Mouse (Mus musculus): ENCODE data around the gene Prkra. TPM values are rescaled to one million over a fixed set of nuclear protein-coding genes. Genes with fewer than 3 reads are reported as not detected.
"Not testable (repeated sequence)": the region's sequence is repeated elsewhere in the genome, so short reads cannot be mapped to it uniquely, and the experiment has no call there.

Prkra gene
- total RNA-seq, 2 experiments from 2014 or later, result 14.5 to 29.5 TPM

DNA sequence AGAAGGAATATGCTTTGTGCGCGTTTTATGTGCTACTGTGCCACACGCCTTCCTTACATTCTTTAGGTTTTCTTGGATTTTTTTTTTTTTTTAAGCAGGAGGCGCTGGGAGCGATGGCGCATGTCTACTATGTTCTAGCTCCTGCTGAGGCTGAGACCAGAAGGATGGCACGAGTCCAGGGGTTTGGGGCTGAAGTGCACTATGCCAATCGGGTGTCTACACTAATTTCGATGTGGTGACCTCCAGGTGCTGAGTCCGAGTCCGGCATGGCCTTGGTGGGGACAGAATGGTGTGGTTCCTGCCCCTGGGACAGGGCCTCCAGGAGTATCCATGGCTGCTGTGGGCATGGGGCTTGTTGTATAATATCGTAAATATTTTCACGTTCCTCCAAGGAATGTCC is 10.7 kb upstream of the Prkra start:
- no peak for ATAC-seq (ENCODE audit: poor library complexity, severe bottlenecking)

DNA sequence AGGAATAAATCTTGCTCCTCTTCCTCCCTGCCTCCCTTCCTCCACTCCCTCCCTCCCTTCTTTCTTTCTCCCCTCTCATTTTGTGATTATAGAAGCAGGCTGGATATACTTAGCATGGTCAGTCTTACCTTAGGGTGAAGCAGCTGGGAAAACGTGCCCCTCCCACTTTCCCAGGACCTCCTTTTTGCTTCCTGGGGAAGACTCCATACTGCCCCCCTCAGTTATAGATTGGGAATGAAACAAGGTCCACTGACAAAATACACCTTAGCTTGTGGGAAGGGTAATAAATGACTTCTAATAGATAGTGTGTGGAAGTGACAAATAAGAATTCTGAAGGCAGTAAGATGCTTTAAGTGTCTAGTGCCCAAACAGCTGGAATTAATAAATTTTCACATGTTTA is 8.2 kb upstream of the Prkra start:
- no peak for ATAC-seq (ENCODE audit: poor library complexity, severe bottlenecking)

DNA sequence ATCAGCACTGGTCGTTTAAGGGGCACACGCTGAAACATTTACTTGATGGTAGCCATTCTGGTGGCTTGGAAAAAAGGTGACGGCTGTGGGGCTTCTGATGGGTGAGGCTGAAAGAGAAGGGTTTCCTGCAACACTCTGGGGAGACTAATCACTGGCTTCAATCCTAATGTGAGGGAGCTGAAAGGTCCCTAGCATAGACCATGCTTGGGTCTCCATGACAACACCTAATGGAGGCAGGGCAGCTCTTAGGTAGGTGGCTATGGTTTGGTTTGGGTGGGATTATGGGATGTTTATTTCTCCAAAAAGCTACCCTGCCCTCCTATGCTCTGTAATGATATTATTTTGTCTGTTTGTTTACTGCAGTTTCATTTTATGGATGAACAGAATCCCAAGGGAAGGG is 7.6 kb upstream of the Prkra start:
- no peak for ATAC-seq (ENCODE audit: poor library complexity, severe bottlenecking)

DNA sequence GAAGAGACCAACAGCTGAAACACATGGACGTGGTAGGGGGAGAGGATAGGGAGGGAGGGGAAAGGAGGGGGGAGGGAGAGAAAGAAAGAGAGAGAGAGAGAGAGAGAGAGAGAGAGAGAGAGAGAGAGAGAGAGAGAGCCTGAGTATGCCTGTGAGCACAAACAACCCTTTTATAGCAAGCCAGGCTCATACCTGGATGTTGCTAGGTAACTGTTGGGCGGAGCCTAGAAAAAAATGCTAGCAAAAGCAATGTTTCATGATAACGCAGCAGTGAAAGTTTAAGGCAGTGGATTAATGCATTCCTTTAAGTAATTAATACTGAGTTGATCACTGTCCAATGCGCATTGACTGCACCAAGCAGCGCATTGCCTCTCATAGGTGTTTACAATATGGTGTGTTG is 6.8 kb upstream of the Prkra start:
- no peak for ATAC-seq (ENCODE audit: poor library complexity, severe bottlenecking)

DNA sequence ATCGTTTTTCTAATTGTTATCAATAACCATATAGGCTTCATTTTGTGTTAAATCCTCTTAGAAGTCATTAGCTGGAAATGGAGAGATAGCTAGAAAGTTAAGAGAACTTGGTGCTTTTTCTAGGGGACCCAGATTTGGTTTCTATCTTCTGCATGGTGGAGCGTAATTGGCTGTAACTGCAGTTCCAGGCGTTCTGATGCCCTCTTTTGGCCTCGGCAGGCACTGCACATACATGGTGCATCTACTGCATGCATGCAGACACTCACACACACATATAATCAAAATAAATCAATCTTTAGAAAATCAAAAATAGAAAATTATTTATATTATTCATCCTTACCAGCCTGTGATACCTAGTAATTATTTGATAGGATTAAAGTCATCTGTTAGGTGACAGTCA is 5.3 kb upstream of the Prkra start:
- no peak for ATAC-seq (ENCODE audit: poor library complexity, severe bottlenecking)

DNA sequence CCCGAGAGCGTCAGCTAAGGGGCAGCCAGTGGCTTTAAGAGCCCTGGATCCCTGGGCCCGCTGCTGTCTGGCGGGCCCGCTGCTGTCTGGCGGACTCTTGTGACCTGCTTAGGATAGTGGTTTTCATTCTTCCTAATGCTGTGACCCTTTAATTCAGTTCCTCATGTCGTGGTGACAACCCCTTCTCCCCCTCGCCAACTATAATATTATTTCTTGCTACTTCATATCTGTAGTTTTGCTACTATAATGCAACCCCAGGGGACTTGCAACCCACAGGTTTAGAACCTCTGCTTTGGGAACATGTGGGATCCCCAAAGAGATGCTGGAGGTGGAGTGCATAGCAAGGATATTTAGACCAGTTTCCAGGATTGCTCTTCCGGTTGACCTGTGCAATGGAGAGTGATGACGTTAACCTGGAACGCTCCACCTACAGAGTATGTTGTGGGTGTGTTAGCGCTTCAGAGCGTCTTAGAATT is 889 bp upstream of the Prkra start:
- no peak for ATAC-seq (ENCODE audit: poor library complexity, severe bottlenecking)

DNA sequence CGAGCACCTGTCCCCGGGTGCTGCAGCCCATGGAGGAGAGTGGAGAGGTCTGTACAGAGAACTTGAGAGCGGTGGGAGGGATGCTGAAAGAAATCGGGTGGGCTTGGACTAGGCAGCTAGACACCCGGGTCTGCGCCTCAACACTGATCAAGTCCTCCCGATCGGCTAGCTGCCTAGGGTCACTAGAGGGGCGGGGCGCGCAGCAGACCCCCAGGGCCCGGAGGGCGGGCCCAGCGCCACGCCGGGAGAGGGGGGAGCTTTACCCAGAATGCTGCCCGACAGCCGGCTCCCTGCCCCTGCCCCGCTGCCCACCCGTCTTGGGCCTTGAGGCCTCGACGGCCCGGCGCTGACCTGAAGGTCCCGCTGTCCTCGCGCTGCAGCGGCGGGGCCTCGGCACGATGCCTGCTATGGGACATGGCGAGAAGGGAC is 360 bp downstream of the Prkra start:
- peak; percentile 9; the same call in 1 of the 2 replicates for ATAC-seq (ENCODE audit: poor library complexity, severe bottlenecking)

DNA sequence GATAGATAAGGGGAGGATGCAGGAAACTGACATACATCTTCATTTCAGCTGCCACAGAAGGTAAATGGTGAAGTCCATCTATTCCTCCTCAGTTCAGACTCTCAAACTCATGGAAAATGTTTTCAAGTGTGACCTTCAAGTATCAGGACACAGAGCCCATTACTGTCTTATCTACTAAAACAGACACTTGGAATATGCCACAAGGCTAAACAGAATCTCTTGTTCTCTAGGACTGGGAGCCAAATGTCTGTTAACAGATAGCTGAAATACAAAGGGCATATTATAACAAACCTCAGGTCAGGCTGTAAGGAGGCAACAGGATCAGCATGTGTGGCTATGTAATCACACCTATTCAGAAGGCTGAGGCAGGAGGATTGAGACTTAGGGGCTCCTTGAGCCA is 4.0 kb downstream of the Prkra start:
- ATAC-seq (ENCODE audit: poor library complexity, severe bottlenecking), result no peak

DNA sequence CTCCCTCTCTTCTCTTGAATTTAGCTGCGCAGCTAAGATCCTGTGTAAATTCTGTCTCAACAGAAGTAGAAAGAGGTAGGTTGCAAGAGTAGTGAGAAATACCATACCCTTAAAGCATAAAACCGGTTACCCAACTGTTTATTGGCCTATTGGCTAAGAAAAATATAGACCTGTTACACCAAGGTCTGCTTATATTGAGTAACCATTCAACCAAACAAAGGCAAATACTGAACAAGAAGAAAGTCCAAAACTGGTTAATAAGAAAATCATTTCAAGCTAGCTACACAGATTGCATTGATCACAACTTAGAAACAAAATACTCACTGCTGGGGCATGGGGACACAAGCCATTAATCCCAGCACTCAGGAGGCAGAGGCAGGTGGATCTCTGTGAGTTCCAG is 8.2 kb downstream of the Prkra start:
- ATAC-seq (ENCODE audit: poor library complexity, severe bottlenecking), result no peak

DNA sequence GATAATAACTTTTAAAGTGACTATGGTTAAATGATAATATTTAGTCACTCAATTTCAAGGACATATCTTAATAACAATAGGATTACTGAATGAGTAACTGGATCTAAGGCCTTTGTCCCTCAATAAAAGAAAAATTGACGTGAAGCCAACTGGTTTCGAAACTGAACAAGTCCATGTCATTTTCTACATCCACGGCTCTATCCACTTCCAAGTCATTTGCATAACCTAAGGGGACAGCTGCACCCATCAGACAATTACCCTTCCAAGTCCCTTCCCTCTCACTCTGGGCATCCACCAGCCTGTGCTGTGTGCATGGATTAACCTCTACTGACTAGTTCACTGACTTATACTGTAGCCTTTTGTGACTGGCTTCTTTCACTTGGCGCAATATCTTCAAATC is 16.2 kb downstream of the Prkra start:
- ATAC-seq (ENCODE audit: poor library complexity, severe bottlenecking), result no peak

DNA sequence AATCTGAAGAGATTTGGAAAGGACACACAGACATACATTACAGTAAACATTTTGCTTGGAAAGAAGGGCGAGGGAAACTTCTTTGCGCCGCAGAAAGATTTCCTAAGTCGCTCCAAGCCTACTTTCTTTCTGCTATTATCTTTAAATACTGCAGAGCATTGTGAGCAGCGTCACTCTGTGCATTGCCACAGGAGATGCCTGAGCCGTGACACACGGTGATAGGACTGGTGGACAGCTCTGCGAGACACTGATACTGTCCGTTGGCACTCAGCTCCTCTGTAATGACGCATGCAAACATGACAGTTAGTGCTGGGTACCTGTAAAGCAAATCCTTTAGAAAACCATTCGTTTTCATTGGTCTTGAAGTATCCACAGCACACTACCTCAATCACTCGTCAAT is 17.5 kb downstream of the Prkra start:
- no peak for ATAC-seq (ENCODE audit: poor library complexity, severe bottlenecking)

DNA sequence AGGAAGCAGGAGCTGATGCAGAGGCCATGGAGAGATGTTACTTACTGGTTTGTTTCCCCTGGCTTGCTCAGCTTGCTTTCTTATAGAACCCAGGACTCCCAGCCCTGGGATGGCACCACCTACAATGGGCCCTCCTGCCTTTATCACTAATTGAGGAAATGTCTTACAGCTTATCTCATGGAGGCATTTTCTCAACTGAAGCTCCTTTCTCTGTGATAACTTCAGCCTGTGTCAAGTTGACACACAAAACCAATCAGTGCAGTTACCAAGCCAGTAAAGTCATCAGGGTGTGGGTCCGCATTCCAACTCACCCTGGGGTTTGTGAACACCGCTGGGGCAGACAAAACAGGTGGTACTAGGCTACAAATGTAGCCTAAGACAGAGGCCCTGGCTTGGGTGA is 25.5 kb downstream of the Prkra start:
- ATAC-seq (ENCODE audit: poor library complexity, severe bottlenecking), result not testable (repeated sequence)

DNA sequence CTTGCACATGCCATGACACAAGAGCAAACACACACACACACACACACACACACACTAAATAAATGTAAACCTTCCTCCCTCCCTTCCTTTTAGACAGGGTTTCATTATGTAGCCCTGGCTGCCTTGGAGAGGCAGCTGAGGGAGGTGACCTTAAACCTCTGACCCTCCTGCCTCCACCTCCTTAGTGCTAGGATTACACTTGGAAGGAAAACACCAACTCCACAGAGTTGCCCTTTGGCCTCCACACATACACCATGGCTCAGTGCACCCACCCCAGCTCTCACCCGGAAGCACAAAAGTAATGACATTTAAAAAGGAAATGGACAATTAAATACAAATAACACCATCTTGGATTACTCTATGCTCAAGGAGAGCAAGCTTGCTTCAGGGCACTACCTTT is 26.1 kb downstream of the Prkra start:
- ATAC-seq (ENCODE audit: poor library complexity, severe bottlenecking), result no peak

DNA sequence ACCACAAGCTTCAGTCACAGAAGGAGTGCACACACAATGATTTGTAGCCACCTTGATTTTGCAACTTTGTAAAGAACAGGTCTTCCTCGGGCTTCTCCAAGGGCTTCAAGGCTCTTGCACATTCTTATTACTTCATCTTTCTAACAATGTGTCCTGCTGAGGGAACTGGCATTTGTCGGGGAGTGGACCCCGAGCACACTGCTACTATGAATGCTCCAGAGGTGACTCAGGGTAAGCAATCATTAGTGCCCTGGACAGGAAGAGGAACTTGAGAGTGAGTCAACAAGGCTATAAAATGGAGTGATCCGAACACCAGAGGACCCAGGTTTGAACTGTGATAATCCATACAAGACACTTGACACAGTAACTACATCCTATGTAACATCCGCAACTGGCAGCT is 27.6 kb downstream of the Prkra start:
- ATAC-seq (ENCODE audit: poor library complexity, severe bottlenecking), result no peak

DNA sequence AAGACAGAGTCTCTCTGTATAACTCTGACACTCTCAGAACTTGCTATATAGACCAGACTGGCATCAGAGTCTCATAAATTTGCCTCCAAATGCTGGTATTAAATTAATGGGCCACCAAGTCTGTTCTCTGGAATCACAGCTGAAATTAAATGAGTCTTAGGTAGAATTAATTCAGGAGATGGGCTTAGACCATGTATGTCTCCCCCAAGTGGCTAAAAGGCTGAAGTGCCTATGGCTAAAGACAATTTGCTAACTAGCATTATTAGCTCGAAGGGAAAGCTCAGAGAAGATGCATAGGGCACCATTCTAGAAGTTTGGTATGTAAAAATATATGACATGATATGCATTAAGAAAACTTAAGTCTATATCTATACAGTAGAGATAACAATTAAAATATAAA is 29.7 kb downstream of the Prkra start:
- ATAC-seq (ENCODE audit: poor library complexity, severe bottlenecking), result 0 out of 2 replicates have a peak, but pooled peaks have one; percentile 43

DNA sequence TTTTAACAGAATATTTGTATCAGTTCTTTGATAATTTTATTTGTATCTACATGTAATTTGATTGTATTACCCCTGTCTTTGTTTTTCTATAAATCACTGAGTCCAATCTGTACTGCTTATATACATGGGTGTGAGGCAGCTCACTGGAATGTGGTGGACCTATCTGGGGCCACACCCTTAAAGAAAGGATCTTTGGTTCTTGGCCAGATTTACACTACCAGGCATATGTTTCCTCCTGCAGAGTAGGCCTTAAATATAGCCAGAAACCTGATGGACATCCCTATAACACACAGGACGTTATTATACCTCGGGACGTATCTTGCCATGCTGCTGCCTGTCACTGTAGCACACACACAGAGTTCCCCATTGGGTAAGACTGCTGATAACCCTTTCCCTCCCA is 35.8 kb downstream of the Prkra start:
- no peak for ATAC-seq (ENCODE audit: poor library complexity, severe bottlenecking)

DNA sequence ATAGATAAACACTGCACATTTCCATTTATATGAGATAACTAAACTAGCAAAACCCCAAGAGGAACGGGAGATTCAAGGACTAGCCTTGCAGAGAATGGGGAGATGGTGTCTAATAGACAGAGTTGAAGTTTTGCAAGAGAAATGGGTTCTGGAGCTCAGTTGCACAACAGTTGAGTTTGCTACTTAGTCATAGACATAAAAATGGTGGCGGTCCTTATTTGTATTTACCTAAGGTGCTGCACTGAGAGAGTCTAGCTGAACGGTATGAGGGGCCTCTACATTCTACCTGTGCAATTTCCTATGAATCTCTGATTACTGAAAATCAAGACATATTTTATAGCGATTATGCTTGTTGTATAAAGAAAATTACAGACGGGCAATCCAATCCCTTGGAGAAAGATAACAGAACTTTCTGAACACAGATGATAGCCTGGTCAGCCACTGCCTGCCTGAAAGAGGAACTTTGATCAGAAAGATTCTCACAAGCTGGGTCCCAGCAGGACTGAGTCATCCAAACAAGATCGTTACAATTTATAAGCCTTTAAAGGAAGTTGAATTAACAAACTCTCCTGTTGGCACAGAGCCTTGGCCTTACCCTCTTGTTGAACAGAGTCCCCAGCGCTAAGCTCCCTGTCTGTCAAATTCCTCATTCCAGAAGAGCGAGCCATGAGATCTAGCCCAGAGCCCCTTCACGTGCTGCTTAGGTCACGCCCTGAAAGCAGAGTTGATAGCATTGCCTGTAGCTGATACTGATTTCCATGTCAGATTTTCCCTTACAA is 37.3 kb downstream of the Prkra start:
- peak; percentile 92 for ATAC-seq (ENCODE audit: poor library complexity, severe bottlenecking)

DNA sequence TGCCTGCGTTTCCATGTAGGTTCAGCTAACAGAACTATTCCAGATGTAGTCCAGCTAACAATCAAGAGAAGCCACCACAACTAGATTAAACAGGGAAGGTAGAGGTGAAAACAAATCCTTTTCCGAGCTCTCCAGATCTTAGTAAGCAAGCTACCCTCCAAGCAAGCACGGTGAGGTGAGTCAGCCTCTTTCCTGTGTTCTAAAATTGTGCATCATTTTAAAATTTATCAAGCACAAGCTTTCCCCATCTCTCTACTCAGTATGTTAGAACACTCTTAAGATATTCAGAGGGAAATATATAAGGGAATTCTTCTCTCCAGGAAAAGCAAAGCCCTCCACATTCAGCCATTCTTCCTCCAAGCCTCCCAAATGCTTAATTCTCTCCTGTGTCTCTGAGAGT is 41.1 kb downstream of the Prkra start:
- no peak for ATAC-seq (ENCODE audit: poor library complexity, severe bottlenecking)

DNA sequence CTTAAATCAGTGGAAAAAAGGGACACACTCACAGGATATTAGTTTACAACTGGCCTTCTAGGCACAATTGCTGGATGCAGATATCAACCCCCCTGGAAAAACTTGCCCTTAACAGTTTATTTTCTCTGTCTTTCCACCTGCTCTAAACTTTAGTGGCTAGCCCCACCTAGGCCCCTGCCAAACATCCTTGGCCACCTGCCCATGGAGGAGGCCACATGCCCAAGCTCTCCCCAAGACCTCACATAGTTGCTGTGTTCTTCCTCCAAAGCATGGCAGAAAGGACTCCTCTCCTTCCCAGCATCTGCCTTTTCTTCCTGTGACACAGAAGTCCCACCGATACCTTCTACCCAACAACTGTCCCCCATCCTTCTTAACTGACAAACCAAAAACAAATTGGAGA is 45.6 kb downstream of the Prkra start:
- ATAC-seq (ENCODE audit: poor library complexity, severe bottlenecking), result no peak

DNA sequence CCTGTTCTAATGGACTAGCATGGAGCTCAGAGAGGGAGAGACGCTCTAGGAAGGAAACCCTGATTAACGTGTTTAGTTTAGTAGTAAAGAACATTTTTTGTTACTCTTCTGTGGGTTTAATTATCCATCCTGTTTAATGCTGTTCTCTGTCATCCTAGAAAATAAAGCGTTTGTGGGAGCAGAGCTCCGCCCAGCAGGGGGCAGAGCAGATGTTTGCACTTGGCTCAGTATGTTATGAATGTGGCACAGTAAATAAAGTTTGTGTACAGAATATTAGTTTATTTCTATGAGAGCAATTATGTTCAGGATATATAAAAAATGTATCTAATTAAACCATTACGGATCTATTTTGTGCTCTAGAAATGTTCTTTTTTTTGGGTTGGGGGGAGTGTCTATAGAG is 48.6 kb downstream of the Prkra start:
- peak; percentile 47; the same call in 1 of the 2 replicates for ATAC-seq (ENCODE audit: poor library complexity, severe bottlenecking)

DNA sequence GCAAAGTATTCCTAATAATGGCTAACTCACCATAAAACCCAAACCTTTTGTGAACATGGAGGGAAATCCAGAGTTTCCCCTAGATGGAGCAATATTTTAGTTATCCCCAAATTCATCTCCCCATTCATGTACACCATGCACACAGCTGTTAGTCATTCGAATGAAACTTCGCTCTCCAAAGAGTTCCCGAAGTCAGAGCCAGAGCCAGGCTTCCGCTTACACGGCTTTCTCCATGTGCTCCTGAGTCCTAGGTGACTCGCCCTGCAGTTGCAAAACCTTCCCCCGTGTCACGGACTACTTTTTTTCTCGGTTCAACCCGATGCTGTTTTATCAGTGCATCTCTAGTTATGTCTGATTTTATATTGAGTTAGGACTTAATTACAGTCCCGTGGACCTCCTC is 50.3 kb downstream of the Prkra start:
- ATAC-seq (ENCODE audit: poor library complexity, severe bottlenecking), result no peak

DNA sequence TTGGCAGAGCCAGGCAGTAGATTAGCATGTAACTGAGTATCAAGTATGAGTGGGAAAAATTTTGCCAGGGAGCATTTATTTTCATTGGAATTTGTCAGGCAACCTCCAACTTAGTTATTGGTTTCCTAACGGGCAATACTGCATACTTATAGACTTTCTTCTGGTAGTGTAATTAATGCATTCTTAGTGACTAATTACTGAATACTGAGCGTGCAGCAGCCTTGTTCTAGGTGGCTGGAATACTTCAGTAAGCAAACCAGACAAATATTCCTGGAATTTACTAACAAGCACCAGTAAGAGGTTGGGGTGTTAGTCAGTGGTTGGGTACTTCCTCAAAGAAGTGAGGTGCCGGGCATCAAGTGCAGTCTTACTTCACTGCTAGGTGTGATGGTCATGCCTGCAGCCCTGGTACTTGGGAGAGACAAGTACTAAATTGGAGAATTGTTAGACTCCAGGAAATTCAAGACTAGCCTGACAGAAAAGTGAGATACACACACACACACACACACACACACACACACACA is 55.4 kb downstream of the Prkra start:
- ATAC-seq (ENCODE audit: poor library complexity, severe bottlenecking), result no peak

DNA sequence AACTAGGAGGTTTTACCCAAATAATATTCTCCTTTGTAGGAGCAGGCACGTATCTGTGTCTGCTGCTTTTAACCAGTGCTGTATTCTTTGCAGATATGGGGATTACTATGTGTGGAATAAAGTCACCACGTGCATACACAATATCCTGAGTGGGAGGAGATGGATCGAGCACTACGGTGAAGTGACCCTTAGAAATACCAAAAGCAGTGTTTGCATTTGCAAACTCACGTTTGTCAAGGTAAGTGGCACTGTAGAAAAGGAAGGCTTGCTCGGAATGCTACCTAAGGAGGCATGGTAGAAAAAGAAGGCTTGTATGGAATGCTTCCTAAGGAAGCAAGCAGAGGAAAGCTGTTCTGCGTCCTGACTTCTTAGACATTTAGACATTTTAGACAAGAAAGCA is 57.6 kb downstream of the Prkra start:
- no peak for ATAC-seq (ENCODE audit: poor library complexity, severe bottlenecking)
